ENCODE assay signal across 10 mouse cellular contexts in the genomic region with DNA sequence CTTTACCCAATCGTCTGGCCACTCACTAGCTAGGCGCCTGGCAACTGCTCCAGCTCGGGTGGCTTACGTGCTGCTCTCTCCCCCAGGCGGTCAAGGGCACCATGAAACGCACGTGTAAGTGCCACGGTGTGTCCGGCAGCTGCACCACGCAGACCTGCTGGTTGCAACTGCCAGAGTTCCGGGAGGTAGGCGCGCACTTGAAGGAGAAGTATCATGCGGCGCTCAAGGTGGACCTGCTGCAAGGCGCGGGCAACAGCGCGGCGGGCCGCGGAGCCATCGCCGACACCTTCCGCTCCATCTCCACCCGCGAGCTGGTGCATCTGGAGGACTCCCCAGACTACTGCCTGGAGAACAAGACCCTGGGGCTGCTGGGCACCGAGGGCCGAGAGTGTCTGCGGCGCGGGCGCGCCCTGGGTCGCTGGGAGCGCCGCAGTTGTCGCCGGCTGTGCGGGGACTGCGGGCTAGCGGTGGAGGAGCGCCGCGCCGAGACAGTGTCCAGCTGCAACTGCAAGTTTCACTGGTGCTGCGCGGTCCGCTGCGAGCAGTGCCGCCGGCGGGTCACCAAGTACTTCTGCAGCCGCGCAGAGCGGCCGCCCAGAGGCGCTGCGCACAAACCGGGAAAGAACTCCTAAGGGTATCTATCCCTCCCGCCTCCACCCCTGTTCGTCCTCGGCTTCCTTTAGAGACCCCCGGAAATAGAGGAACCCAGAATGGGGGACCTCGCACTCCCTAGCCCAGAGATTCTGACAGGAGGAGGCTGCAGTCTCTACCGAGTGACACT. TPM values are rescaled to one million over a fixed set of nuclear protein-coding genes. Genes with fewer than 3 reads are reported as not detected.
DNase-seq lines count a peak whose midpoint lies in the region; ATAC-seq and TF ChIP-seq lines count a peak whose summit lies in the region.
"Had no signal": no experiment of that assay in that cellular context is flagged by ENCODE, and none has a peak within 500 bp of the region (broad histone marks: within the 10 kb centered on the region; RNA-seq: fewer than 3 reads in every experiment).

No protein-coding gene starts in this region.

- TF ChIP-seq CTCF in forebrain, postnatal 0 days (IDR thresholded peaks at IDR 0.05; ENCODE audit: low read depth), result no peak
- no peak for TF ChIP-seq CTCF in kidney, adult 2 months (conservative IDR thresholded peaks at IDR 0.05; ENCODE audit: insufficient read depth, insufficient read length, low read depth, low read length)
- 0 out of 2 replicates have a peak, but pooled peaks have one; percentile 24 for TF ChIP-seq CTCF in thymus, adult 2 months (IDR thresholded peaks at IDR 0.05; ENCODE audit: borderline replicate concordance, control insufficient read depth, extremely low read depth, insufficient read depth, low read length, poor library complexity)

- WGBS in forebrain, postnatal 0 days, result 3% methylated on average over 66 of the region's 66 CpGs
- WGBS in kidney, adult 2 months, result 4% methylated on average over 66 of the region's 66 CpGs
- 2% methylated on average over 66 of the region's 66 CpGs for WGBS in thymus, adult 2 months

- ATAC-seq in forebrain, postnatal 0 days, result no peak; the same call in 1 of the 2 replicates
- ATAC-seq in megakaryocyte progenitor cell, adult 5-6 weeks (replicated peaks; ENCODE audit: poor library complexity), result 0 out of 2 replicates have a peak, but pooled peaks have one; percentile 11
- ATAC-seq: Patski had no signal

- peak overlapping the region; percentile 35 for H3K4me3 ChIP-seq in forebrain, postnatal 0 days (ENCODE audit: low read depth, low read length)
- peak overlapping the region; percentile 33 for H3K4me3 ChIP-seq in kidney, adult 2 months (ENCODE audit: insufficient read depth, low read depth, low read length)
- peak overlapping the region; percentile 69 for H3K4me3 ChIP-seq in thymus, adult 2 months (ENCODE audit: control insufficient read depth, insufficient read depth, low read length)

- peak; percentile 17 to 29 for DNase-seq in heart, adult 18-20 months
- no peak for DNase-seq in heart, adult 8-10 months (ENCODE audit: low spot score)
- DNase-seq in adrenal gland, adult 8-10 months, result peak; percentile 69
- peak; percentile 35 for DNase-seq in forebrain, postnatal 0 days
- DNase-seq in kidney, adult 2 months, result peak; percentile 56
- peak; percentile 53 for DNase-seq in thymus, adult 2 months
- DNase-seq in urinary bladder, adult 2 months (ENCODE audit: low spot score), result no peak

- no peak overlapping the region for H3K27ac ChIP-seq in forebrain, postnatal 0 days (ENCODE audit: low read depth, low read length)
- H3K27ac ChIP-seq in kidney, adult 2 months (ENCODE audit: insufficient read depth, low read depth, low read length), result no peak overlapping the region
- peak overlapping the region; percentile 67 for H3K27ac ChIP-seq in thymus, adult 2 months (ENCODE audit: control insufficient read depth, insufficient read depth, low read length)

- H3K36me3 ChIP-seq in forebrain, postnatal 0 days (ENCODE audit: insufficient read depth), result no peaks in the 10 kb centered on the region
- H3K36me3 ChIP-seq in kidney, adult 2 months (ENCODE audit: control insufficient read depth, insufficient read depth, low read length), result no peaks in the 10 kb centered on the region
- H3K36me3 ChIP-seq in thymus, adult 2 months (ENCODE audit: control insufficient read depth, insufficient read depth, low read length), result no peaks in the 10 kb centered on the region

- no peak for TF ChIP-seq POLR2A in kidney, adult 2 months (IDR thresholded peaks at IDR 0.05; ENCODE audit: low read depth, low read length)
- TF ChIP-seq POLR2A in thymus, adult 2 months (IDR thresholded peaks at IDR 0.05; ENCODE audit: control insufficient read depth, extremely low read depth, insufficient read depth, low read length, poor library complexity), result no peak; the same call in 1 of the 2 replicates

- peaks cover 81% of the 10 kb centered on the region for H3K27me3 ChIP-seq in forebrain, postnatal 0 days (ENCODE audit: insufficient read depth, low read length)
- H3K27me3 ChIP-seq in kidney, adult 2 months (replicated peaks; ENCODE audit: control insufficient read depth, insufficient read depth, low read length), result no peaks in the 10 kb centered on the region
- no peaks in the 10 kb centered on the region for H3K27me3 ChIP-seq in thymus, adult 2 months (ENCODE audit: control insufficient read depth, insufficient read depth, low read length)

- H3K9me3 ChIP-seq in forebrain, postnatal 0 days (ENCODE audit: low read length), result no peaks in the 10 kb centered on the region

- H3K4me2 ChIP-seq in forebrain, postnatal 0 days (ENCODE audit: low read depth), result peak overlapping the region; percentile 69

- H3K4me1 ChIP-seq in forebrain, postnatal 0 days (ENCODE audit: insufficient read depth), result peaks cover 8% of the 10 kb centered on the region; the same call in 1 of the 2 replicates
- no peaks in the 10 kb centered on the region for H3K4me1 ChIP-seq in kidney, adult 2 months (ENCODE audit: control insufficient read depth, insufficient read depth, low read length)
- peaks cover 52% of the 10 kb centered on the region for H3K4me1 ChIP-seq in thymus, adult 2 months (replicated peaks; ENCODE audit: control insufficient read depth, insufficient read depth, low read length)

- H3K9ac ChIP-seq in forebrain, postnatal 0 days, result no peak overlapping the region

RNA-seq across cellular contexts. Expression of a gene that starts 18.4 kb away (rescaled TPM):
- total RNA-seq in heart, adult 18-20 months (2021), result not detected
- under 1 TPM in 1 of 4 experiments, not detected in 3; 0.09 TPM for total RNA-seq in heart, adult 8-10 months (2022)
- under 1 TPM; 0.17 to 0.43 (median 0.40) TPM for total RNA-seq in adrenal gland, adult 8-10 months (2022)
- 0.54 and 2.1 TPM in 2 replicates for total RNA-seq in forebrain, postnatal 0 days (2014; rRNA removed)
- 0.60 and 1.2 TPM in 2 replicates for polyA plus RNA-seq in forebrain, postnatal 0 days (2015; fragmentation: Nextera tagmentation; extraction: Ambion mirVana)
- polyA plus RNA-seq in kidney, adult 2 months (2012; rRNA removed), result 0.11 and 0.14 TPM in 2 replicates
- total RNA-seq in megakaryocyte progenitor cell, adult 5-6 weeks (2015), result not detected in 2 replicates
- total RNA-seq in megakaryocyte progenitor cell, adult 5-6 weeks (2017), result not detected in 2 replicates
- 6.1 and 6.6 TPM in 2 replicates for polyA plus RNA-seq in thymus, adult 2 months (2012; rRNA removed)
- polyA plus RNA-seq in urinary bladder, adult 2 months (2012; rRNA removed), result 0.01 TPM in 1 of 2 replicates, not detected in the other

RNA-seq across cellular contexts. Expression of a gene that starts 34.0 kb away (rescaled TPM):
- 10 to 100 TPM in 1 of 2 experiments, 1 to 10 TPM in 1; 9.4 to 10.2 TPM for total RNA-seq in heart, adult 18-20 months (2021)
- 10 to 100 TPM in 3 of 4 experiments, 1 to 10 TPM in 1; 9.7 to 14.1 (median 10.7) TPM for total RNA-seq in heart, adult 8-10 months (2022)
- total RNA-seq in adrenal gland, adult 8-10 months (2022), result 1 to 10 TPM; 4.1 to 6.2 (median 5.5) TPM
- total RNA-seq in forebrain, postnatal 0 days (2014; rRNA removed), result 0.08 and 0.48 TPM in 2 replicates
- polyA plus RNA-seq in forebrain, postnatal 0 days (2015; fragmentation: Nextera tagmentation; extraction: Ambion mirVana), result 0.10 and 0.15 TPM in 2 replicates
- polyA plus RNA-seq in kidney, adult 2 months (2012; rRNA removed), result 5.3 and 6.8 TPM in 2 replicates
- total RNA-seq in megakaryocyte progenitor cell, adult 5-6 weeks (2015), result 0.52 and 0.54 TPM in 2 replicates
- total RNA-seq in megakaryocyte progenitor cell, adult 5-6 weeks (2017), result 1.4 and 3.9 TPM in 2 replicates
- 15.4 and 18.8 TPM in 2 replicates for polyA plus RNA-seq in thymus, adult 2 months (2012; rRNA removed)
- polyA plus RNA-seq in urinary bladder, adult 2 months (2012; rRNA removed), result 4.7 and 4.8 TPM in 2 replicates

RNA-seq across cellular contexts. Expression of a gene that starts 41.0 kb away (rescaled TPM):
- total RNA-seq in heart, adult 18-20 months (2021), result not detected
- not detected for total RNA-seq in heart, adult 8-10 months (2022)
- not detected for total RNA-seq in adrenal gland, adult 8-10 months (2022)
- total RNA-seq in forebrain, postnatal 0 days (2014; rRNA removed), result not detected in 2 replicates
- not detected in 2 replicates for polyA plus RNA-seq in forebrain, postnatal 0 days (2015; fragmentation: Nextera tagmentation; extraction: Ambion mirVana)
- polyA plus RNA-seq in kidney, adult 2 months (2012; rRNA removed), result not detected in 2 replicates
- total RNA-seq in megakaryocyte progenitor cell, adult 5-6 weeks (2015), result 2.2 TPM in 1 of 2 replicates, not detected in the other
- not detected in 2 replicates for total RNA-seq in megakaryocyte progenitor cell, adult 5-6 weeks (2017)
- 6.6 TPM in 1 of 2 replicates, not detected in the other for polyA plus RNA-seq in thymus, adult 2 months (2012; rRNA removed)
- not detected in 2 replicates for polyA plus RNA-seq in urinary bladder, adult 2 months (2012; rRNA removed)
- total RNA-seq: left cerebral cortex, adult 8-10 months had no signal
- polyA plus RNA-seq: Patski had no signal

RNA-seq across cellular contexts. Expression of a gene that starts 43.6 kb away (rescaled TPM):
- total RNA-seq in heart, adult 18-20 months (2021), result 1,000 to 10,000 TPM; 1,929 to 2,019 TPM
- 1,000 to 10,000 TPM; 2,001 to 2,142 (median 2,069) TPM for total RNA-seq in heart, adult 8-10 months (2022)
- 100 to 1,000 TPM; 284 to 446 (median 384) TPM for total RNA-seq in adrenal gland, adult 8-10 months (2022)
- total RNA-seq in forebrain, postnatal 0 days (2014; rRNA removed), result 275 and 424 TPM in 2 replicates
- 691 and 823 TPM in 2 replicates for polyA plus RNA-seq in forebrain, postnatal 0 days (2015; fragmentation: Nextera tagmentation; extraction: Ambion mirVana)
- polyA plus RNA-seq in kidney, adult 2 months (2012; rRNA removed), result 1,573 and 1,885 TPM in 2 replicates
- 361 and 370 TPM in 2 replicates for total RNA-seq in megakaryocyte progenitor cell, adult 5-6 weeks (2015)
- 243 and 315 TPM in 2 replicates for total RNA-seq in megakaryocyte progenitor cell, adult 5-6 weeks (2017)
- 480 and 627 TPM in 2 replicates for polyA plus RNA-seq in thymus, adult 2 months (2012; rRNA removed)
- 343 and 393 TPM in 2 replicates for polyA plus RNA-seq in urinary bladder, adult 2 months (2012; rRNA removed)

RNA-seq across cellular contexts. Expression of a gene that starts 51.0 kb away (rescaled TPM):
- total RNA-seq in heart, adult 18-20 months (2021), result 10 to 100 TPM; 57.1 to 58.1 TPM
- 10 to 100 TPM; 53.2 to 62.2 (median 59.5) TPM for total RNA-seq in heart, adult 8-10 months (2022)
- total RNA-seq in adrenal gland, adult 8-10 months (2022), result 10 to 100 TPM; 26.0 to 30.2 (median 28.4) TPM
- total RNA-seq in forebrain, postnatal 0 days (2014; rRNA removed), result 8.2 and 13.6 TPM in 2 replicates
- polyA plus RNA-seq in forebrain, postnatal 0 days (2015; fragmentation: Nextera tagmentation; extraction: Ambion mirVana), result 8.1 and 15.6 TPM in 2 replicates
- polyA plus RNA-seq in kidney, adult 2 months (2012; rRNA removed), result 16.4 and 17.0 TPM in 2 replicates
- 5.6 and 6.7 TPM in 2 replicates for total RNA-seq in megakaryocyte progenitor cell, adult 5-6 weeks (2015)
- total RNA-seq in megakaryocyte progenitor cell, adult 5-6 weeks (2017), result 6.6 and 9.4 TPM in 2 replicates
- polyA plus RNA-seq in thymus, adult 2 months (2012; rRNA removed), result 31.5 and 36.1 TPM in 2 replicates
- polyA plus RNA-seq in urinary bladder, adult 2 months (2012; rRNA removed), result 17.2 and 18.2 TPM in 2 replicates

Comparison
In these comparisons a context has a peak if more than half of its experiments do, and no peak if none do; other contexts are left out.
1. DNase-seq: peak in heart, adult 18-20 months (2 of 2), adrenal gland, adult 8-10 months (single experiment), forebrain, postnatal 0 days (single experiment), kidney, adult 2 months (single experiment) and thymus, adult 2 months (single experiment); none in heart, adult 8-10 months (single experiment) and urinary bladder, adult 2 months (single experiment).
2. Peak in every context shown above with its lines, with median percentiles within 50 percentile points of each other: H3K4me3 ChIP-seq.